Mouse (Mus musculus): ENCODE data around the gene Itih4.

Itih4 gene

GRCm38 (mm10) chr14:30886204-30886603, at the start of gene Itih4:
Gene Itih4 (plus strand): TSS chr14:30886476.
- DNase-seq = no peak

GRCm38 (mm10) chr14:30837416-30837996, 48.8 kb upstream of the Itih4 start:
- DNase-seq = no peak

- no peak for DNase-seq
Observed at GRCm38 (mm10) chr14:30843701-30844100, 42.6 kb upstream of the Itih4 start.

- DNase-seq = no peak
Observed at GRCm38 (mm10) chr14:30850504-30850903, 35.8 kb upstream of the Itih4 start.

DNA sequence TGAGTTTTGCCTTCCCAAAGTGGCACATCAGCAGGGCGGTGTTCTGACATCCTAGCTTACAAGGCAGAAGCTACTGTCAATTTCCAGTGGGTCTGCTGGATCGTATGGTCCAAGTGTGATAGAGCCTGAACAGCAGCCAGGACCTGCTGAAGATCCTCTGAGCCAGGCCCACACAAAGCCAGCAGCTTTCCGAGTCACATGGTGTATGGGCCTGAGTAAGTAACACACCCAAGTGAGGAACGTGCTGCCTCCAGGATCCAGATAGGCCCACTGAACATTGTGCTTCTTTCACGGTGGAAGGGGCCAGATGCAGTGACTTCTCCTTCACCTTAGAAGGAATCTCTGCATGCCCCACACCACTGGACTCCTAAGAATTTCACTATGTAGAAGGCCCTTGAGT, 34.0 kb upstream of the Itih4 start:
- no peak for DNase-seq

- DNase-seq = no peak
Observed at GRCm38 (mm10) chr14:30855316-30855715, 31.0 kb upstream of the Itih4 start.

DNA sequence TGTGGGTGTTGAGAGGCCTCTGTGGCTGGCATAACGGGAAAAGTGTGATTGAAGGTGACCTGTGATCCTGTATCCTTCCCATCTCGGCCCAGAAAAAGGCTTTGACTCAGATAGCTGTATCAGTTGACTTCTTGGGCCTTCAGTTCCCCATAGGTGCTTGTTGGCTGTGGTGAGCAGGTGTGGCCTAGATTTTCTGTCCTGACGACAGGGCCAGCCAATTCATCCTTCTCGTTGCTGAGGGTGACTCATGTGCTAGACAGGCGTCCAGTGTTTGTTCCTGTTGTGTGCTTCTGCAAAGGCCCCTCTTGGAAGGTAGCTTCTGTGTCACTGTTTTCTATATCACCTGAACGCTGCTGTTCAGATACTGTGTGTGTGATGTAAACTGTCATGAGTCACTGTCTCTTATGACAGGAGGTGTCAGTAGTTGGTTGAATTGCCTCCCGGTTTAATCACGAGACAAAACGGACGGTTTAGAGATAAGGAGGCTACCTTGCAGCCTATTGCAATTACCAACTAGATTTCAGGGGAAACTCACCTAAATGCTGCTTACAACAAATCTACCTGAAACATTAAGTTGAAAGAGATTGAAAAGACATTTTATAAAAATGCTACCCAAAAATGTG, 29.3 kb upstream of the Itih4 start:
- peak; percentile 25 for DNase-seq

DNA sequence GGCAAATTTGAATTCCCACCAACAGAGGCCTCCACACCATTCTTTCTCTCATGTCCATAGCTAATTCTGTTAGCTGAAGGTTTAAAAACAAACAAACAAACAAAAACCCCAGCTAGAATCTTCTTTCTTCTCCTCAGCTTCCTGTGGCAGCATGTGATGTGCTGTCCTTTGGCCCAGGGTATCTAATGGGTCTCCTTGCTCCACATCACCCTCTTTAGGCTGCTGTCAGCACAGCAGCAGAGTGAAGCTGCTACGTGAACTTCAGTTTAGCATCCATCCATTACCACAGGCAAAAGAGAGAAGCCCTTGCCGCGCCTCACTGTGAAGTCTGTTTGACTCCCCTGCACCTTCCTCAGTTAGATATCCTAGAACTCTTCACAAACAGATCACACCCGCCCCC, 28.3 kb upstream of the Itih4 start:
- DNase-seq = no peak

DNA sequence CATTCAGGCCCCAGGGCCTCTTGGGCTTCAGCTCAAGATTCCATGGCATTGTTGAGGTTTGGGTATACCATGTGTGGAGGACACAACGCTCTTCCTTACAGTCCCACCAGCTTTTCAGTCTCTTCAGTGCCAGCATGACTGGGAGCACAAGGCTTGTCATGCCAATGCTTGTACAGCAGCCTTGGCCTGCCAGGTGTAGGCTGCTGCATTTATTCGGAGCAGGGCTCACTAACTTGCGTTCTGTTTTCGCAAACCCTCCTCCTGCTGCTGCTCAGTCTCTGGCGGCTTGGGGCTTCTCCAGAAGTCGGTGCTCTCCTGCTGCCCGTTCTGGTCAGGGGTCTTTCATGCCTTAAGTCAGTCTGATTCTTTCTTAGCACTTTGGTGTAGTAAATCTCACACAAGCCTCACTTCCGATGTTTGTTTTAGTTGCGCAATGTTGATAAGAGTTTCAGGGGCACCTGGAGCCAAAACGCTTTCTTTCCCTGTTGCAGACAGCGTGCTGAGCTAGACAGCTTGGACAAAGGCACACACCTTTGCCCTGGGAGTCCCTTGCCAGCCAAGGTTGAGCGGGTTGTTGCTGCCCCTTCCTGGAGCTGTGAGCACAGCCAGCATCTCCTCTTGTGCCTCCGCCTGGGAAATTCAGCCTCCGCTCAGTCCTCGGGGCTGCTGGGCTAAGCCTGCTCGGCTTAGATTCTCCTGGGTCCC, 24.7 kb upstream of the Itih4 start:
- no peak for DNase-seq

DNA sequence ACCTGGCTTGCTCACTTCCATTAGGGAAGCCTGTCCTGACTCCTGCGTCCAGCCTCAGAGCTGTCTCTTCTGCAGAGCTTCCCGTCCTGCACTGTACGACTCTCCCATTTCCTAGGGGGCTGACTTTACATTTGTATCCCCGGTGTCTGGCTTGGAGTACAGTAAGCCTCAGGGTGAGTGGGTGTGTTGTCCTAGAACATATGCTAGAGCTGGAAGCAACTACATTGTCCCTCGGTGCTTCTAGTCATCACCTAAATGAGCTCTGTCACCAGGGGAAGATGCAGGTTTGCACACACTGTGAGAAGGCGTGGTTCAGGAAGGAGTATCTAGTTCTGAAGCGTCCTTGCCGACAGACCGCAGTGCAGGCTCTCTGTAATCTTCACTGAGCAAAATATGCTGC, 23.9 kb upstream of the Itih4 start:
- DNase-seq = peak; percentile 33

- no peak for DNase-seq
Observed at GRCm38 (mm10) chr14:30865311-30865710, 21.0 kb upstream of the Itih4 start.

DNA sequence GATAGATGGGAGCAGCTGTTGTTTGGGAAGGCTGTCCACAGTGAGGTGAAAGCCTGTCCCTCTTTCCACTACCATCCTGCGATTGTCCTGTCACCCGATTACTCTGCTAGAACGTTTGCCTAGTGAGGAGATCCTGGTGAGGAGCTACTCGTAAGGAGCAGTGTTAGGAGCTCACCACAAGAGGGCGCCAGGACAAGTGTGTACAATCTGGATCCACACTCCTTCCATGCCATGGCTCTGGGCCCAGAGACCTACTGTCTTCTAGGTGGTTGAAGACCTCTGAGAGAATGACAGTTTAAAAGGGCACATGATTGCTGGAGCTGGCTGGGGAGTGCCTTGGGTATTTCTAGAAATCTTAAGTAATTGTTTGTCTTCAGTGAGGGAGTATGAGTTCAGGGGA, 19.2 kb upstream of the Itih4 start:
- DNase-seq = peak; percentile 65

DNA sequence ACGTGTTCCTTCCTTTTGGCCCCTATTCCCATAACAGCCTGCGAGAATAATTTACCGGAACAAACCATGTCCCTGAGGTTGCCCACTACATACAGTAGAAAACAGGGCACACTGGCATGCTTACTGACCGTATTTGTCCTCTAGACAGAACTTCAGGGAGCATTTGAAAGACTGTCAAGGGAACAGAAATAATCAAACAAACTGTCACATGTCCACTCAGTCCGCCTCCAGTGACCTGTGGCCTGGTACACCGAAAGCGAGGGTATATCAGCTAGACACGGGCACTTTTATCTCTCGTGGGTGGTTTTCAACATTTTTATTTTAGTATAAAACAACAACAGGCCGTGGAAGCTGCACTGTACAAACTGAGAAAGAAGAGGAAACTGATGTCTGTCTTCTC, 17.4 kb upstream of the Itih4 start:
- no peak for DNase-seq

DNA sequence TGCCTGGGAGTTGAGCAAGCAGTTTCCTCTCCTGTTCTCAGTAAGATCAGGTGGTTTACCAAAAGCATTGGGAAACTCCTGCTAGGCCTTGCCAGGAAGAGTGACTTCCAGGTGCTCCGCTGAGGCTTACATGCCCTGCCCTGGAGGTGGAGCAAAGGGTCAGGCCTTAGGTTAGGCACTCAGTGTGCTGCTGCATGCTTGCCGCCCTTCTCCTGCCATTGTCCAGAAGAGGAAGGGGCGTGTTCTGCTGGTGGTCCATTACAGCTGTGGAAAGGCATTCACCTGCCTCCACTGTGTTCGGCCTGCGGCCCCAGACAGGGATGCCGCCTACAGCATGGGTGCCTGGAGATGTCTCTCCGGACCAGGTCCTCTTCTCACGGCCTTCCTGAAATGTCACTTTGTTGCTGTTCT, 16.9 kb upstream of the Itih4 start:
- DNase-seq = no peak

DNA sequence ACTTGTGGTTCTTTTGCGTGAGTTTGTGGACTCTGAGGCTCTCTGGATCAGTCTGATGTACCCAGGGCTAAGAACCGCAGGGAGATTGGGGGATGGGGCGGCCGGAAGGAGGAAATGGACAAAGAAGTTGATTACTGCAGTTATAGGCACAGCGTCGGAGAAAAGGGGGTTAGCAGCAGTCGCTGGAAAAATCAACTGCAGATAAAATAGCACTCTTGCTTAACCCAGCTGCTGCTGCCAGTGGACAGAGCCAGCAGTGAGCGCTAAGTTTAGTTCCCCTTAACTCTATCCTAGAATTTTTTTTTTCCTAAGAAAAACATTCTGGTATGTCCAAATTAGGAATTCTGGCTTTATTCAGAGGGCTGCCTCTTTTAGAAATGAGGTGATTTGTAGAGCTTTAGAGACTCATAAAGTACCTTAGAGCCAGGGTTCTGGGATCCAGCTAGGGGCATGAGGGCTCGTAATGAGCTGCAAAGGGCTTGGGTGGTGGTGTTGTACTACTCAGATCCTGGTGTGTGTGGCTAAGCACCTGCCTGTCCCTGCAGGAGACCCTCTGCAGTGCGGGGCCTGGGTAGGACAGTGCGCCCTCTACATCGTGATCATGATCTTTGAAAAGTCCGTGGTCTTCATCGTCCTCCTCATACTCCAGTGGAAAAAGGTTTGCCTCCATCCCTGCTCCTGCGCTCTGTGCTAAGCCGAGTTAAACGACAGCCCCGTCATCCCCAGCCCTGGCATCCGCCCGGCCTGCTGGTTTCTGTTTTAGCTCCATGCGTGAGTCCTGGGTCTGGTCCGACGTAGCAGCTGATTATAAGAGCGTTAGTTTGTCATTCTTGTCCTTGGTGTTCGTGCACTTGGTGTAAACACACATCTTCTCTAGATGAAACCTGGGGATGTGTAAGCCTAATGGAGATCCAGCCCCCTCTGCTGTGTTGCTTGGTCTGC, 15.8 kb upstream of the Itih4 start:
- no peak for DNase-seq

DNA sequence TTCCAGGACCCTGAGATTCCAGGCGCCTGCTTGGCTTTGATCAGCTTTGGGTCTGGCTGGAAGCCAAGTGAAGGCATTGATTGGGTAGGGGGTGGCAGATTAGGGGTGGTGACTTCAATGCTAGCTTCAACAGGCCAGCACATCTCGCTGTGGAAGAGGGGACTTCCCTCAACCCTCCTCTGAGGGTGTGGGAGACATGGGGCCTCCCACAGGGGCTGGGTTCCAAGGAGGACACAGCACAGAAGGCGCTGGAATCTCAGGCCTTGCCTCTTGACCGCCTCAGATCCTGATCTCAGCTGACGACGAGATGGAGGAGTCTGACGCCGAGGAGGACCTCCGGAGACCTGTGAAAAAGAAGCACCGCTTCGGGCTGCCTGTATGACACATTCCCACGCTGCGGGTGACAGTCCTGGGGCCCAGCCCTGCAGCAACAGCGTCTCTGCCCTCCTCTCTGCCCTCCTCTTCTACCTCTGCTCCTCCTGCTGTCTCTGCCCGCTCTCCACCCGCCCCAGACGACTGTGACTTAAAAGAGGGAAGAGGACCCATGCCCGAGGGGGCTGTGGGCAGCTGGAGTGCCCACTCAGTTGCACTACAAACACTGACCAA, 12.1 kb upstream of the Itih4 start:
- no peak for DNase-seq

- DNase-seq = no peak
Observed at GRCm38 (mm10) chr14:30875130-30875865, 11.0 kb upstream of the Itih4 start.

DNA sequence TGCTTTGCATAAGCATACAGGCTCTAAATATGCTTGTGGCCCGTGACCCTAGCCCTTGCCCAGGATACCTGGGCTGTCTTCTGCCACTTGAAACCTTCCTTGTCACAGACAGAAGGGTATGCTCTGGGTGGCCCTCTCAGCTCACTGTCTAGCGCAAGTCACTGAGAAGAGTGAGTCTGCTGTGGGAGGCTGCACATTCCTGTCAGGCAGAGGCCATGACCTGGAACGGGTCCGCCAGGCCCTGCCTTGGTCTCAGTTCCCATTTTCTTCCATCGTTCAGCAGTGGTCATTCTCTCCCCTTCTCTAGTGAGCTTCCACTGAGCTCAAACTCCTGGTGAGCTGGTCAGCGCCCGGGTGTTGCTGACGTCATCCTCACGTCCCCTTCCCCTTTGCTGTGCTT, 10.3 kb upstream of the Itih4 start:
- DNase-seq = no peak

- no peak for DNase-seq
Observed at GRCm38 (mm10) chr14:30876451-30876850, 9.8 kb upstream of the Itih4 start.

GRCm38 (mm10) chr14:30877827-30878226, 8.4 kb upstream of the Itih4 start:
- no peak for DNase-seq

DNA sequence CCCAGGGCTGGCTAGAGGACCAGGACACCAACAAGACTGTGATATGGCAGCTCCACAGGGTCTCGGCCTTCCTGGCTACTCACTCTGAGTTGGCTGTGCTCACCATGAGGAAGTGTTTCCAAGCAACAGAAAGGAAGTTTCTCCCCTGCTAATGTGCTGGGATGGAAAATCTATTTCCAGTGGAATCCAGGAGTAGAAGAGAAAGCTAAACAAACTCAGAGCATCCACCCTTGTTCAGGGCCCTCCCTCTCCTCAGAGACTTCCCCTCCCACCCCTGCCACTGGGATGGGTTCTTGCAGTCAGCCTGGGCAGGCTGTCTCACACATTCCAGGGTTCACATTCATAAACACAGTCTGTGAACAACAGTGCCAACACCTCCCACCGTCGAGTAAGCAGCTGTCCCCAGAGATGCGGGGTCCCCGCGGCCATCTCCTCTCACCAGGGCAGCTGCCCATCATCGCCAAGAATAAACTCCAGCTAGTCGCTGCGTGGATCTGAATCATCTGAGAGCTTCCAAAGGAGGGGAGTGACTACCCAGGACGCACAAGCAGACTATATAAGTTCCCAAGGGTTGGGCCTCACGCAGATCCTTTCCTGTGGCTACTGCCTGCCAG, 7.2 kb upstream of the Itih4 start, which contains the start of gene Mustn1:
Gene Mustn1, plus strand, starts transcription at position 243 of the 614 bp plus-strand sequence.
- DNase-seq = peak; percentile 33

DNA sequence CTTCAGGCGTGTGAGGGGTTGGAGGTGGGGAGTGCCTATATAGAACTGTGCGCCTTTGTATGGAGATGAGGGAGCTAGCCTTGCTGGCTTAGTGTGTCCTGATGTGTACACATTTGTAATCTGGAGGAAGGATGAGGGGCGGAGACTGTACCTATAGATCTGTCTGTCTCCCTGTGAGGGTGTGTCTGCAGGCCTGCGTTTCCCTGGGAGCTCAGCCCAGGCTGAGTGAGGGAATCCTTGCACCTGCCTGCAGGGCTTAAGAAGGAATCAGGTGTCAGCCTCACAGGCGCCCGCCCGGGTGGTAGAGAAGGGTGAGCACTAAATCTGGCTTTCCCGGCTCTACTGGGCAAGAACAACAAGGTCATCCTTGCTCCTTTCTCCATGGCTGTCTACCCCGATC, 6.5 kb upstream of the Itih4 start:
- no peak for DNase-seq
